Comparison of ENCODE assay signal across 28 mouse cellular contexts in genomic region chr17:93665889-93666288, GRCm38 (mm10).
"Had no signal": no experiment of that assay in that cellular context is flagged by ENCODE, and none has a peak within 500 bp of the region (broad histone marks: within the 10 kb centered on the region; RNA-seq: fewer than 3 reads in every experiment).

No protein-coding gene starts in this region.

- ATAC-seq: forebrain, embryonic 13.5 days; forebrain, embryonic 14.5 days; forebrain, embryonic 15.5 days; forebrain, embryonic 16.5 days; forebrain, postnatal 0 days had no signal

- H3K4me2 ChIP-seq: embryonic facial prominence, embryonic 12.5 days; embryonic facial prominence, embryonic 13.5 days; embryonic facial prominence, embryonic 15.5 days; forebrain, embryonic 12.5 days; forebrain, embryonic 13.5 days; forebrain, embryonic 15.5 days had no signal

- DNase-seq: cerebellum, adult 2 months; cerebellum, adult 8-10 months; cerebellum, adult 9-10 months; cerebellum, adult 9-11 months; cerebellum, postnatal 10 days; cerebellum, postnatal 14 days; cerebellum, postnatal 25 days; cerebellum, postnatal 36 days; embryo, embryonic 11 days; forebrain, postnatal 0 days; gastrocnemius, adult 2 months; gastrocnemius, postnatal 10 days; gastrocnemius, postnatal 14 days; gastrocnemius, postnatal 25 days; gastrocnemius, postnatal 36 days; heart, adult 11 months; heart, adult 18-20 months had no signal

- H3K4me3 ChIP-seq: embryonic facial prominence, embryonic 10.5 days; embryonic facial prominence, embryonic 12.5 days; embryonic facial prominence, embryonic 13.5 days; embryonic facial prominence, embryonic 15.5 days; erythroblast, embryonic 14.5 days; forebrain, embryonic 10.5 days; forebrain, embryonic 12.5 days; forebrain, embryonic 13.5 days; forebrain, embryonic 15.5 days; gastrocnemius, adult 2 months had no signal

- H3K27me3 ChIP-seq: embryonic facial prominence, embryonic 12.5 days; embryonic facial prominence, embryonic 13.5 days; embryonic facial prominence, embryonic 15.5 days; forebrain, embryonic 12.5 days; forebrain, embryonic 13.5 days; forebrain, embryonic 15.5 days had no signal

- H3K4me1 ChIP-seq: embryonic facial prominence, embryonic 10.5 days; embryonic facial prominence, embryonic 12.5 days; embryonic facial prominence, embryonic 13.5 days; embryonic facial prominence, embryonic 15.5 days; forebrain, embryonic 10.5 days; forebrain, embryonic 12.5 days; forebrain, embryonic 13.5 days; forebrain, embryonic 15.5 days had no signal

- H3K36me3 ChIP-seq: embryonic facial prominence, embryonic 10.5 days; embryonic facial prominence, embryonic 12.5 days; embryonic facial prominence, embryonic 13.5 days; embryonic facial prominence, embryonic 15.5 days; forebrain, embryonic 10.5 days; forebrain, embryonic 12.5 days; forebrain, embryonic 15.5 days had no signal

- H3K27ac ChIP-seq: embryonic facial prominence, embryonic 10.5 days; embryonic facial prominence, embryonic 12.5 days; embryonic facial prominence, embryonic 13.5 days; embryonic facial prominence, embryonic 15.5 days; forebrain, embryonic 10.5 days; forebrain, embryonic 12.5 days; forebrain, embryonic 13.5 days; forebrain, embryonic 15.5 days; gastrocnemius, adult 2 months had no signal

- H3K9ac ChIP-seq: embryonic facial prominence, embryonic 12.5 days; embryonic facial prominence, embryonic 13.5 days; embryonic facial prominence, embryonic 15.5 days; forebrain, embryonic 12.5 days; forebrain, embryonic 13.5 days; forebrain, embryonic 15.5 days; forebrain, postnatal 0 days had no signal

- H3K9me3 ChIP-seq: embryonic facial prominence, embryonic 10.5 days; embryonic facial prominence, embryonic 12.5 days; embryonic facial prominence, embryonic 13.5 days; embryonic facial prominence, embryonic 15.5 days; forebrain, embryonic 10.5 days; forebrain, embryonic 12.5 days; forebrain, embryonic 13.5 days; forebrain, embryonic 15.5 days had no signal
